Mouse (Mus musculus) ES-E14 (cell line): ENCODE measurements around the gene Ifi214. TPM values are rescaled to one million over a fixed set of nuclear protein-coding genes. Genes with fewer than 3 reads are reported as not detected.
"Not testable (repeated sequence)": the region's sequence is repeated elsewhere in the genome, so short reads cannot be mapped to it uniquely, and the experiment has no call there.

Experiments used
- DNase-seq: peaks from one replicate; pipeline ENCODE4 v3.0.0-alpha.2; 2013; ENCODE audit warnings: low read depth, low spot score
- H3K27ac ChIP-seq: 2 replicates; pipeline ENCODE4 v1.5.1; 2012; ENCODE audit warnings: low read depth, mild to moderate bottlenecking, low read length, moderate library complexity, mixed read lengths; ENCODE audit not compliant: poor library complexity, insufficient read depth, severe bottlenecking
- H3K36me3 ChIP-seq: 2 replicates; pipeline ENCODE4 v1.6.1; 2012; ENCODE audit warnings: mild to moderate bottlenecking, low read length, moderate library complexity, mixed read lengths; ENCODE audit not compliant: control insufficient read depth, poor library complexity, insufficient read depth, severe bottlenecking
- H3K4me1 ChIP-seq, 2 experiments: fragments of 150-350 bp in 1 of 2; sonication (generic) in 1 of 2; 2 replicates each; pipeline ENCODE4 v1.6.1; 2012; ENCODE audit warnings: low read length in 2 of 2, mild to moderate bottlenecking in 1 of 2, mixed read lengths in 1 of 2; ENCODE audit not compliant: control insufficient read depth in 2 of 2, insufficient read depth in 2 of 2, poor library complexity in 1 of 2
- H3K4me3 ChIP-seq, 2 experiments: fragments of 150-350 bp in 1 of 2; sonication (generic) in 1 of 2; 2 replicates each; pipeline ENCODE4 v1.5.1; 2012; ENCODE audit warnings: low read length in 2 of 2, low read depth in 1 of 2, mild to moderate bottlenecking in 1 of 2, mixed read lengths in 1 of 2; ENCODE audit not compliant: insufficient read depth in 1 of 2, poor library complexity in 1 of 2, severe bottlenecking in 1 of 2
- H3K9ac ChIP-seq: 2 replicates; pipeline ENCODE4 v1.6.1; 2012; ENCODE audit warnings: low read depth, mild to moderate bottlenecking, low read length, mixed read lengths; ENCODE audit not compliant: poor library complexity, insufficient read depth, severe bottlenecking
- H3K9me3 ChIP-seq: fragments of 150-350 bp; sonication (generic); 2 replicates; pipeline ENCODE4 v1.6.1; 2012; ENCODE audit warnings: low read depth, mild to moderate bottlenecking, low read length; ENCODE audit not compliant: control insufficient read depth, insufficient read depth
- CHD2 ChIP-seq: IDR thresholded peaks from 2 replicates; pipeline ENCODE4 v1.6.1; 2014; ENCODE audit warnings: mild to moderate bottlenecking, low read depth, low read length, inconsistent platforms
- HCFC1 ChIP-seq: IDR thresholded peaks from 2 replicates; pipeline ENCODE4 v1.6.1; 2012; ENCODE audit warnings: low read length, inconsistent platforms, borderline replicate concordance; ENCODE audit not compliant: insufficient read depth
- MAFK ChIP-seq: IDR thresholded peaks from 2 replicates; pipeline ENCODE4 v1.6.1; 2014; ENCODE audit warnings: mild to moderate bottlenecking, low read depth, low read length, inconsistent platforms; ENCODE audit not compliant: insufficient read depth
- ZC3H11A ChIP-seq: IDR thresholded peaks from 2 replicates; pipeline ENCODE4 v1.6.1; 2012; ENCODE audit warnings: low read depth, mild to moderate bottlenecking, inconsistent platforms, low read length, borderline replicate concordance
- ZNF384 ChIP-seq: IDR thresholded peaks from 2 replicates; pipeline ENCODE4 v1.6.1; 2012; ENCODE audit warnings: low read depth, low read length, inconsistent platforms
- in situ Hi-C, 2 experiments: fragments of 600-800 bp; cut with MboI; formaldehyde crosslinking; loops; one replicate each; pipeline ENCODE4 v1.15.1; 2025; ENCODE audit warnings: low sequenced_read_pairs in 2 of 2, inconsistent platforms in 1 of 2; ENCODE audit not compliant: unreplicated experiment in 2 of 2
- total RNA-seq: library from RNA; depleted of rRNA; stranded (reverse); fragments of 300-350 nt; gene quantifications from 2 replicates; pipeline ENCODE4 v1.2.3, GENCODE M21; 2012; rRNA removed

Gene Ifi214
- total RNA-seq: not detected in 2 replicates

DNA sequence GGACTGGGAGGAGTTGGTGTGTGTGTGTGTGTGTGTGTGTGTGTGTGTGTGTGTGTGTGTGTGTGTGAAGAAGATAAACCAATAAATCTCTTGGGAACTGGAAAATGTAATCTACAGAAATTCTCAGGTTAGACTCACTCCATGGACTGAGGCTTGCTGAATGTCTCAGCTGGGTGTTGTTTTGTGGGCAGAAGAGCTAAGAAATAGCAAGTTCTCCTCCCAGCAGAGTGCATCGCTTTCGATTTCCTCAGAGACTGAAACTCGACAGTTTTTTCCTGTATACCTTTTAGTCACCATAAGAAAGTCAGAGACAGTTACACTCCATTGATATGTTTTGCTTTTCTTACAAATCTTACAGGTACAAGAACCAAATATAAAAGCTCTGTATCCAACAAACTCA is at the start of gene Ifi214:
Gene Ifi214, minus strand, starts transcription at position 167 of the 400 bp plus-strand sequence.
- H3K4me1 ChIP-seq, DNase-seq, H3K27ac ChIP-seq, H3K9me3 ChIP-seq, H3K4me3 ChIP-seq, H3K9ac ChIP-seq, in situ Hi-C loops, H3K36me3 ChIP-seq: not testable (repeated sequence)

DNA sequence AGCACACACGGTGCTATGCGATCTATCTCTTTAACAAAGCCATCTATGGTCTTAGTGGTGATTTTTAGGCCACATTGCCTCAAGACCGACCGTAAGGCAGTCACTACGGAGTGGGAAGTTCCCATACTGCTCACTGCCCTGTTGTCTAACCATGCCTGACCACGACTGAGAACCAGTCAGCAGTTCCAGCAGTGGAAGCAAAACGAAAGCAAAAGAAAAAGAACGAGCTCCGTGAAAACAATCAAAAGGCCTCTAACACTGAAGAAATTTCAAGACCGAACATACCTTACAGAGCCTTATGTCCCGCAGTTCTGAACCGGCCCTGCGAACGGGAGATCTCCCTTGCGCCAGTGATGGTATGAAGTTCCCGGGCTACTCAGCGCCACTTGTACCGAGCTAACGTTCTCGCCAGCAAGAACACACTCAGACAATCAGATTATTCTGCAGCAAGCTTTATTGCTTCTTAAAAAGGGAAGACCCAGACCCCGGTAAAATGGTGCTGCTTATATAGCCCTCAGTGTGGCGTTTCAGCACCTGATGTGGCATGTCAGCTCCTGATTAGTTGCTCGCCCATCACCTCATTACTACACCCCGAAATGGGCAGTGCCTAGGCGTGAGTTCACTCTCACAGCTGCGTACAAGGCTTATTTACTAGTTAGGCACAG is 44.3 kb upstream of the Ifi214 start:
- Histone ChIP-seq H3K4me1 (no peaks in the 10 kb centered on the region), H3K36me3 (no peaks in the 10 kb centered on the region), H3K27ac (no peak overlapping the region), H3K9me3 (peaks cover 3% of the 10 kb centered on the region; the same call in 1 of the 2 replicates), H3K9ac (no peak overlapping the region), H3K4me3 (no peak overlapping the region)
- DNase-seq: no peak
- in situ Hi-C loops: loop anchor here in 1 of 2 experiments (10.0 kb wide), 1 partner anchor 105 kb away; no protein-coding TSS in a partner anchor
- TF ChIP-seq MAFK: no peak
- no peak for TF ChIP-seq ZC3H11A

DNA sequence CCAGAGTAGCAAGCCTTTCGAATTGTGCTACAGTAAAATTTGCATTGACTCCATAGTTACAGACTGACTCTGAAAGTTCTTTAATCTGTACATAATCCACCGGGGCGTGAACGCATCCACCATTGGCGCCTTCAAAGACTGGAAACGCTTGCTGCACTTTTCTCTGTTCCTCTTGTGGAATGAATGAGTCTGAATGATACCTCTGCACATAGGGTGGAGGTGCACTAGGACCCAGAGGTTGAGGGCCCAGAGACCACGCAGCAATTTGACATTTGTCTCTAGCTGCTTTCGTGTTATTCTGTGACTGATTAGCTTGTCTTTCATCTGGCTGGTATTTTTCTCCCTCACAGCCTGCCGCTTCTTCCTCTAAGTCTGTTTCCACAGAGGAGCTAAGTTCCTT is 43.3 kb upstream of the Ifi214 start:
- TF ChIP-seq CHD2: no peak
- TF ChIP-seq HCFC1: no peak
- TF ChIP-seq ZC3H11A: no peak
- no peak for TF ChIP-seq MAFK
- no peak for TF ChIP-seq ZNF384
- Histone ChIP-seq H3K4me1 (no peaks in the 10 kb centered on the region), H3K9me3 (peaks cover 3% of the 10 kb centered on the region; the same call in 1 of the 2 replicates), H3K27ac (no peak overlapping the region), H3K36me3 (no peaks in the 10 kb centered on the region), H3K4me3 (no peak overlapping the region), H3K9ac (no peak overlapping the region)
- DNase-seq: no peak
- in situ Hi-C loops: no loop called here

DNA sequence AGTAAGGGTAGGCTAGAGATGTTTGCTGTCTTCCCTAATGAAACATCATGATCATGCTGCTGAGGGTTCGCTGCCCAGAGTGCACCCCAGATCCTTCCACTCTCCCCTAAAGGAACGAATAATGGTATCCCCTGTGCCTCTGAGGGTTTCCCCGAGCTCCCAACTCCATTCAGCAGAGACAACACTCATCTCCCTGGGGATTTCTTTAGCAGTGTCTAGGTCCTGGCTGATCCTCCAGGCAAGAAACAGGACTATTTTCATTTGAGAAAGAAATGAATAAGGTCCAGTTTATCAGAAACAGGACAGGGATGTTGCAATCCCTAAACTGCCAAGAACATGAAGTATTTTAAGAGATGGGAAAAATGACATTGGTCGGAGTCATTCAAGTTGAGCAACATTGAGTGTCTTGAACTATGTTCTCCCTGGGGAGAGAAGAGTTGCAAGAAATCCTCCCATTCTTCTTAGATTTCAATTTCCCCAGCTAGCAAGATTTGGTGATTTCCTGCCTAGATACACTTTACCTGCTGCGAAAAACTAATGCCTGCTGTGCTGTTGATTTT is 14.8 kb upstream of the Ifi214 start:
- H3K9me3 ChIP-seq, DNase-seq, H3K4me3 ChIP-seq, H3K36me3 ChIP-seq, in situ Hi-C loops, H3K9ac ChIP-seq, H3K4me1 ChIP-seq, H3K27ac ChIP-seq: not testable (repeated sequence)

DNA sequence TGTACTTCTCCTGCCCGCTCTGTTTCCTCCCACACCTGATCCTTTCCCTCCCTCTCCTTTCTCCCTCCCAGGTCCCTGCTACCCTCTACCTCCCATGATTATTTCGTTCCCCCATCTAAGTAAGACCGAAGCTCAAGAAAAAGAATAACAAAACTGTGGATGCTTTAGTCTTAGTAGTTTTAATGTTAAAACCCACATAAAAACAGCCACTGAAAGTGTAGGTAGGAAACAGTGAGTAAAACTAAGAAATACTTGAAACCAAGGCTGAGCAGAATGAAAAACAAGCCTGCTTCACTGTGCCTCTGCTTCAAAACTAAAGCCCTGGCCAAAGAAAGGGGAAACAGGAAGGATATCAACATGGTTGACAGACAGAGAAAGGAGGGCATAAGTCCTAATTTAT is 13.0 kb upstream of the Ifi214 start:
- in situ Hi-C loops, H3K36me3 ChIP-seq, H3K9ac ChIP-seq, H3K9me3 ChIP-seq, DNase-seq, H3K4me1 ChIP-seq, H3K4me3 ChIP-seq, H3K27ac ChIP-seq: not testable (repeated sequence)
